Mouse (Mus musculus): Measurements from ENCODE around the gene Hacl1. TPM values are rescaled to one million over a fixed set of nuclear protein-coding genes. Genes with fewer than 3 reads are reported as not detected.
"Not testable (repeated sequence)": the region's sequence is repeated elsewhere in the genome, so short reads cannot be mapped to it uniquely, and the experiment has no call there.

Hacl1 gene
- total RNA-seq, 2 experiments from 2014 or later, result 7.8 TPM

GRCm38 (mm10) chr14:31647991-31648390 lies 6.9 kb upstream of the Hacl1 start:
- no peak for DNase-seq (ENCODE audit: low spot score in 2 of 2)
- intact Hi-C loops (cut with DNase I), result no loop called here

- intact Hi-C loops (cut with DNase I), result no loop called here
Observed at GRCm38 (mm10) chr14:31645920-31646319, 4.8 kb upstream of the Hacl1 start.

GRCm38 (mm10) chr14:31644931-31645547 lies 4.0 kb upstream of the Hacl1 start:
- no peak for DNase-seq (ENCODE audit: low spot score in 2 of 2)
- intact Hi-C loops (cut with DNase I), result no loop called here

More at GRCm38 (mm10) chr14:31645920-31646319, 4.8 kb upstream of the Hacl1 start:
- DNase-seq (ENCODE audit: low spot score in 2 of 2), result no peak

- DNase-seq (ENCODE audit: low spot score in 2 of 2), result no peak
- intact Hi-C loops (cut with DNase I), result no loop called here
Observed at GRCm38 (mm10) chr14:31644183-31644830, 3.2 kb upstream of the Hacl1 start.

- intact Hi-C loops (cut with DNase I), result no loop called here
- no peak for DNase-seq (ENCODE audit: low spot score in 2 of 2)
Observed at GRCm38 (mm10) chr14:31641506-31642155, 545 bp upstream of the Hacl1 start.

DNA sequence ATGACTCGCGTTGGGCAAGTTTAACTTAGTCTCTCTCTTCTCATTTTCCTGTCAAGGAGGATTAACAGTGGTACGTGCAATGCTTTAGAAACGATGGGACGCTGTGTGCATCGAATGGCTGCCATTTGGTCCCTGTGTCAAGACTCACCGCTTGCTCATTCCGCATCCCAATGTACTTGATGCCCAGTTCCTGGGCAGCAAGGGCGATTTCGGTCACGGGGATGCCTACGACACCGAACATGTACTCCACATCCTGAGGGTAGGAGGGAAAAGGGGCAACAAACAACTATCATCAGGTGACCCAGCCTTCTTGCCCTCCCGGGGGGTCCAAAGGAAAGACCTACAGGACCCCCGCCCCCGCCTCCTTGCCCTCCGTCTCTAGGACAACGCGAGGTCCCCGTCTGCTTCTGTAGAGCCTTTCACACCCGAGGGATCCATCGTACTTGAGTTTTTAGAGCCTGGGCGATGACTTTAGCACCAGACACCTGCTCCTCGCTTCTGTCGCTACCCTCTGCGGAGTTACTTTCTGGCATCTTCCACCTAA lies 668 bp downstream of the Hacl1 start, which contains the start of gene Gm49387:
TSS of gene Gm49387 (minus strand) at position 533 of the 544 bp plus-strand sequence.
- DNase-seq (ENCODE audit: low spot score in 2 of 2), result no peak
- intact Hi-C loops (cut with DNase I), result no loop called here

GRCm38 (mm10) chr14:31630677-31631076 lies 10.4 kb downstream of the Hacl1 start:
- intact Hi-C loops (cut with DNase I), result no loop called here

GRCm38 (mm10) chr14:31622748-31623147 lies 18.3 kb downstream of the Hacl1 start:
- intact Hi-C loops (cut with DNase I), result loop anchor here (2.0 kb wide), 1 partner anchor 50 kb away; no protein-coding TSS in a partner anchor
- DNase-seq (ENCODE audit: low spot score in 2 of 2), result peak; percentile 34 to 92

More at GRCm38 (mm10) chr14:31630677-31631076, 10.4 kb downstream of the Hacl1 start:
- DNase-seq (ENCODE audit: low spot score in 2 of 2), result no peak

GRCm38 (mm10) chr14:31620591-31621223 lies 20.4 kb downstream of the Hacl1 start:
- intact Hi-C loops (cut with DNase I), result no loop called here
- DNase-seq (ENCODE audit: low spot score in 2 of 2), result no peak

DNA sequence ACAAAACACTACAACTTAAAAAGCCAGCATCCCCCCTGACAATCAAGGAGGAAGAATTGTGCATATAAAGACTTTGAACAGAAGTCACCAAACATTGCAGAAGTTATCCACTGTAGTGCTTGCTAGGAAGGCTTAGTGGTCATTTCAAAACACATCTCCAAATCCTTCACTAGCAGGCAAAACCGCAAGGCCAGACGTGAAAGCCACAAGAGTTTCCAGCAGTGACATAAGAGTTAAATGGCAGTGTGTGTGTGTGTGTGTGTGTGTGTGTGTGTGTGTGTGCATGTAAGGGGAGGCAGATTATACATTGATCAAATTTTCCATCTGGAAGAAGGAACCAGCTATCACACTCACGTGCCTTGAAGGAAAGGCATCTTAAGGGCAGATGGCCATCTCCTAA lies 23.1 kb downstream of the Hacl1 start:
- intact Hi-C loops (cut with DNase I), result no loop called here
- DNase-seq (ENCODE audit: low spot score in 2 of 2), result no peak

DNA sequence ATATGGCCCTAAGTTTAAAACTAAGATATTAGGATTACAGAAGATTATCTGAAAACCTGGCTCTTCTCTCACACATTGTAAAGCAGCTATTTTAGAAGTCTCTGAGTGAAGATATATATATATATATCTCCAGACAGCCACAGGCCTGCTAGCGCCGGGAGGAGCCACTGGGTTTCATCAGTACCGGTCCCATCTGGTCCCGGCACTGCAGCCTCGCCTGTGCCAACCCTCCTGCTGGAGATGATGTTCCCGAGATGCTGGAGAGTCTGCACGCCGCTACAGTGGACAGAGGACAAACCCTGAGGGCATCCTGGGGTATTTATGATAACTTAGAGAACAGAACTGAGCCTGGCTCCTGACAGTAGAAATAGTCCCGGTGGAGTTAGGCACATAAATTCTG lies 23.9 kb downstream of the Hacl1 start:
- DNase-seq (ENCODE audit: low spot score in 2 of 2), result peak; percentile 21 to 61
- intact Hi-C loops (cut with DNase I), result no loop called here

- no peak for DNase-seq (ENCODE audit: low spot score in 2 of 2)
- intact Hi-C loops (cut with DNase I), result no loop called here
Observed at GRCm38 (mm10) chr14:31613671-31614070, 27.4 kb downstream of the Hacl1 start.

DNA sequence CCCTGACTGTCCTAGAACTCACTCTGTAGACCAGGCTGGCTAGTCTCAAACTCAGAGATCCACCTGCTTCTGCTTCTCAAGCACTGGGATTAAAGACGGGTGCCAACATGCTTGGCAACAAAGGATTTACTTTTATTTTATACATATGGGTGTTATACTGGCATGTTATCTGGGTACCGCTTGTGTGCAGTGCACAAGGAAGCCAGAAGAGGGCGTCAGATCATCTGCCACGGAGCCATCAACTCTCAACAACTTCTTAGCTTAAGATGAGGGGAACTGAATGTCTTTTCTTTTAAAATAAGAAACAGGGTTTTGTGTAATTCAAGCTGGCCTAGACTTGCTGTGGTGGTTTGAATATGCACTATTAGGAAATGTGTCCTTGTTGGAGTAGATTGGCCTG lies 29.1 kb downstream of the Hacl1 start:
- intact Hi-C loops (cut with DNase I), result no loop called here
- DNase-seq (ENCODE audit: low spot score in 2 of 2), result no peak

DNA sequence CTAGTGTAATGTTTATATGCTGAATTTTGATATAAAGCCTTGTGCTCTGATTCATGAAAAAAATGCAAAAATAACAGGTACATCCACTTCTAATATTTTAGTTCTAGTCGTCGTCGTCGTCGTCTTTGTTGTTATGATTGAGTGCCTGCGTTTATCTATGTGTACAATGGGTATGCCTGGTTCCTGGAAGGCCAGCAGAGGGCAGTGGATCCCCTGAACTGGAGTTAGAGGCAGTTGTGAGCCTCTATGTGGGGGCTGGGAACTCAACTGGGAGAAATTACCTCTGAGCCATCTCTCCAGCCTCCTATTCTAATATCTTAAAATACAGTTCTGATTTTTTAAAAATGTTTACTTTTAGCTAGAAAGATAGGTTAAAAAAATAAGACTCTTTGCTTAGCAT lies 35.6 kb downstream of the Hacl1 start:
- intact Hi-C loops (cut with DNase I), result loop anchor here (2.0 kb wide), 1 partner anchor 85 kb away; no protein-coding TSS in a partner anchor
- DNase-seq (ENCODE audit: low spot score in 2 of 2), result no peak

DNA sequence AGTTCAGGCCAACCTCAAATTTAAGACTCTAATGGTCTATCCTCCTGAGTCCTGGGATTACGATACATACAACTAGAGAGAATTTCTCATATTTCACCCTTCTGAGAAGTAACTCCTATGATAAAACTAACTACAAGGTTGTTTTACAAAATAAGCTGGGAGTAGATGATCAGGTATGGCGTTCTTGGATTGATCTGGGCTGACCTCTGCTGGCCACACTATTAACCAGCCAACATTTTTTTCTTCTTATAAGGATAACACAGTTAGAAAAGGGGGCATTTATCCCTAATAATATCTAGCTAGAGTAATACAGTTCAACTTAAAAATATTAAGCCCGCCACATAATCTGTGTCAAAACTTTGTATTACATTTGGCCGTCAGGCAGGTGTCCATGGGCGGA lies 36.2 kb downstream of the Hacl1 start:
- intact Hi-C loops (cut with DNase I), result loop anchor here (2.0 to 5.0 kb wide), 2 partner anchors 84 to 1388 kb away; no protein-coding TSS in a partner anchor
- peak in 1 of 2 experiments; percentile 28 for DNase-seq (ENCODE audit: low spot score in 2 of 2)

GRCm38 (mm10) chr14:31602616-31602979 lies 38.5 kb downstream of the Hacl1 start:
- DNase-seq (ENCODE audit: low spot score in 2 of 2), result not testable (repeated sequence)
- intact Hi-C loops (cut with DNase I), result loop anchor here (5.0 kb wide), 1 partner anchor 1385 kb away; no protein-coding TSS in a partner anchor

- DNase-seq (ENCODE audit: low spot score in 2 of 2), result no peak
- intact Hi-C loops (cut with DNase I), result loop anchor here (5.0 kb wide), 1 partner anchor 1385 kb away; no protein-coding TSS in a partner anchor
Observed at GRCm38 (mm10) chr14:31601908-31602615, 39.0 kb downstream of the Hacl1 start.

- no peak for DNase-seq (ENCODE audit: low spot score in 2 of 2)
- intact Hi-C loops (cut with DNase I), result no loop called here
Observed at GRCm38 (mm10) chr14:31597446-31597845, 43.6 kb downstream of the Hacl1 start.

DNA sequence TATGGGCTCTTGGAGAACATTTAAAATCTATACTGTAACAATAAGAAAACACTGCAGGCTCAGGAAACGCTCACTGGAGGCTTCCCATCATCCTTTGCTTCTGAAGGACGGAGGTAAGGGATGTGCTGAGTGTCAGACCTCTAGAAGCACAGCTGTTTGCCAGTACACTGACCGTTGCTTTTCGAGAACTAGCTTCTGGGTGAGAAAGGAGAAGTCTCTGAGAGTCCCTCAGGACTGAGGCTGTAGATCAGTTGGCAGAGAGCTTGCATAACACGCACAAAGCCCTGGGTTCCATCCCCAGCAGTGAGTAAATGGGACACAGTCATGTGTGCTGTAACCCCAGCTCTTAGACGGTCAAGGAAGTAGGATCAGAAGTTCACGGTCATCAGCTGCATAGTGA lies 44.7 kb downstream of the Hacl1 start:
- DNase-seq (ENCODE audit: low spot score in 2 of 2), result no peak
- intact Hi-C loops (cut with DNase I), result no loop called here

Measured in left cerebral cortex, postnatal 25 days (tissue).